Mouse (Mus musculus) frontal cortex, postnatal 25 days (tissue): ENCODE data around the gene Gm960.
"Not testable (repeated sequence)": the region's sequence is repeated elsewhere in the genome, so short reads cannot be mapped to it uniquely, and the experiment has no call there.

Experiments used
- DNase-seq, 2 experiments: peaks; one replicate each; pipeline ENCODE4 v3.0.0; 2022; ENCODE audit warnings: low spot score in 2 of 2

Gene Gm960

GRCm38 (mm10) chr19:4593792-4594522 lies 104.5 kb downstream of the Gm960 start:
- DNase-seq, result no peak

GRCm38 (mm10) chr19:4590025-4590424 lies 108.4 kb downstream of the Gm960 start:
- DNase-seq, result no peak

GRCm38 (mm10) chr19:4589081-4589480 lies 109.4 kb downstream of the Gm960 start:
- DNase-seq, result no peak

- no peak for DNase-seq
Measured at GRCm38 (mm10) chr19:4588430-4588829, 110.0 kb downstream of the Gm960 start.

- no peak for DNase-seq
Measured at GRCm38 (mm10) chr19:4587426-4587825, 111.0 kb downstream of the Gm960 start.

GRCm38 (mm10) chr19:4586783-4587182 lies 111.7 kb downstream of the Gm960 start:
- not testable (repeated sequence) for DNase-seq

GRCm38 (mm10) chr19:4583856-4584255 lies 114.6 kb downstream of the Gm960 start:
- DNase-seq, result no peak

- no peak for DNase-seq
Measured at GRCm38 (mm10) chr19:4579296-4579695, 119.2 kb downstream of the Gm960 start.

GRCm38 (mm10) chr19:4578799-4579198 lies 119.7 kb downstream of the Gm960 start:
- no peak for DNase-seq
